Mouse (Mus musculus): Measurements from ENCODE around the gene Scin.

GRCm38 (mm10) chr12:40133573-40134271 lies at the start of gene Scin:
- TF ChIP-seq POLR2A (IDR thresholded peaks at IDR 0.05; ENCODE audit: insufficient read depth, low read depth, low read length): no peak
- no peak for TF ChIP-seq CTCF (IDR thresholded peaks at IDR 0.05)
- TF ChIP-seq EP300 (IDR thresholded peaks at IDR 0.05; ENCODE audit: insufficient read depth, low read depth, low read length): no peak

Measured in heart, adult 2 months (tissue).